In genomic region chr12:76531986-76532925, GRCm38 (mm10) we compare ENCODE assay signal across 8 mouse cellular contexts. TPM values are rescaled to one million over a fixed set of nuclear protein-coding genes. Genes with fewer than 3 reads are reported as not detected.
DNase-seq lines count a peak whose midpoint lies in the region; ATAC-seq and TF ChIP-seq lines count a peak whose summit lies in the region.

No protein-coding gene starts in this region.

- no peaks in the 10 kb centered on the region; the same call in 1 of the 2 replicates for H3K27me3 ChIP-seq in thymus, adult 2 months (ENCODE audit: control insufficient read depth, insufficient read depth, low read length)
- H3K27me3 ChIP-seq in heart, embryonic 16.5 days (ENCODE audit: control insufficient read depth, insufficient read depth, low read length), result peaks cover 8% of the 10 kb centered on the region
- peaks cover 26% of the 10 kb centered on the region for H3K27me3 ChIP-seq in limb, embryonic 13.5 days

- TF ChIP-seq CTCF in thymus, adult 2 months (IDR thresholded peaks at IDR 0.05; ENCODE audit: borderline replicate concordance, control insufficient read depth, extremely low read depth, insufficient read depth, low read length, poor library complexity), result no peak

- no peaks in the 10 kb centered on the region for H3K36me3 ChIP-seq in thymus, adult 2 months (ENCODE audit: control insufficient read depth, insufficient read depth, low read length)
- H3K36me3 ChIP-seq in heart, embryonic 16.5 days (ENCODE audit: control insufficient read depth, insufficient read depth), result no peaks in the 10 kb centered on the region
- H3K36me3 ChIP-seq in limb, embryonic 13.5 days, result no peaks in the 10 kb centered on the region

- peak overlapping the region; percentile 52 for H3K4me3 ChIP-seq in thymus, adult 2 months (ENCODE audit: control insufficient read depth, insufficient read depth, low read length)
- H3K4me3 ChIP-seq in heart, embryonic 16.5 days (ENCODE audit: low read length), result peak overlapping the region; percentile 90
- H3K4me3 ChIP-seq in limb, embryonic 13.5 days, result peak overlapping the region; percentile 75

- no peak for ATAC-seq in heart, embryonic 16.5 days (replicated peaks; ENCODE audit: extremely low read depth, insufficient read depth, low FRiP score)
- no peak for ATAC-seq in limb, embryonic 13.5 days (ENCODE audit: low FRiP score, low read depth)

- H3K4me1 ChIP-seq in thymus, adult 2 months (replicated peaks; ENCODE audit: control insufficient read depth, insufficient read depth, low read length), result peaks cover 36% of the 10 kb centered on the region
- peaks cover 34% of the 10 kb centered on the region for H3K4me1 ChIP-seq in heart, embryonic 16.5 days (ENCODE audit: control insufficient read depth, insufficient read depth, low read length)
- peaks cover 46% of the 10 kb centered on the region for H3K4me1 ChIP-seq in limb, embryonic 13.5 days

- peak overlapping the region; percentile 99 for H3K4me2 ChIP-seq in heart, embryonic 16.5 days (ENCODE audit: low read depth, low read length)
- peak overlapping the region; percentile 96 for H3K4me2 ChIP-seq in limb, embryonic 13.5 days (replicated peaks)

- H3K9ac ChIP-seq in heart, embryonic 16.5 days (ENCODE audit: low read length), result peak overlapping the region; percentile 94
- peak overlapping the region; percentile 84; the same call in 1 of the 2 replicates for H3K9ac ChIP-seq in limb, embryonic 13.5 days

- no peaks in the 10 kb centered on the region for H3K9me3 ChIP-seq in heart, embryonic 16.5 days (replicated peaks; ENCODE audit: control insufficient read depth, low read length)
- no peaks in the 10 kb centered on the region for H3K9me3 ChIP-seq in limb, embryonic 13.5 days

- no peak overlapping the region for H3K27ac ChIP-seq in thymus, adult 2 months (ENCODE audit: control insufficient read depth, insufficient read depth, low read length)
- H3K27ac ChIP-seq in heart, embryonic 16.5 days (ENCODE audit: low read length), result no peak overlapping the region
- H3K27ac ChIP-seq in limb, embryonic 13.5 days, result no peak overlapping the region

- TF ChIP-seq POLR2A in thymus, adult 2 months (IDR thresholded peaks at IDR 0.05; ENCODE audit: control insufficient read depth, extremely low read depth, insufficient read depth, low read length, poor library complexity), result no peak

- WGBS in thymus, adult 2 months, result 22% methylated on average over 19 of the region's 19 CpGs
- WGBS in heart, embryonic 16.5 days, result 14% methylated on average over 19 of the region's 19 CpGs
- WGBS in limb, embryonic 13.5 days, result 2% methylated on average over 19 of the region's 19 CpGs

- no peak for DNase-seq in thymus, adult 2 months
- DNase-seq in thymus, adult 18-20 months, result no peak
- DNase-seq in yolk sac, embryonic 10.5 days (ENCODE audit: low spot score), result peak; percentile 83
- DNase-seq in urinary bladder, adult 2 months (ENCODE audit: low spot score), result no peak
- DNase-seq in cerebellum, adult 11-12 months, result no peak
- DNase-seq in thymus, postnatal 4 days, result no peak

RNA-seq across cellular contexts. Expression of gene Plekhg3, which starts 1.6 kb away (rescaled TPM):
- polyA plus RNA-seq in thymus, adult 2 months (2012; rRNA removed), result 12.0 and 13.6 TPM in 2 replicates
- polyA plus RNA-seq in heart, embryonic 16.5 days (2015; fragmentation: Nextera tagmentation; extraction: Ambion mirVana), result 6.8 and 9.5 TPM in 2 replicates
- polyA plus RNA-seq in limb, embryonic 13.5 days (2015; fragmentation: Nextera tagmentation; extraction: Ambion mirVana), result 5.6 and 7.2 TPM in 2 replicates
- 56.5 and 62.8 TPM in 2 replicates for polyA plus RNA-seq in urinary bladder, adult 2 months (2012; rRNA removed)
